Mouse (Mus musculus) gastrocnemius, postnatal 25 days (tissue): Measurements from ENCODE around the gene Selenbp2. TPM values are rescaled to one million over a fixed set of nuclear protein-coding genes. Genes with fewer than 3 reads are reported as not detected.
"Not testable (repeated sequence)": the region's sequence is repeated elsewhere in the genome, so short reads cannot be mapped to it uniquely, and the experiment has no call there.

Experiments used
- DNase-seq: peaks from one replicate; pipeline ENCODE4 v3.0.0; 2022
- total RNA-seq, 2 experiments: library from RNA; stranded (reverse); gene quantifications; 1 replicate in 1 of 2; 2 replicates in 1 of 2; pipeline ENCODE4 v1.2.3; 2021

Selenbp2 gene
- total RNA-seq, 2 experiments from 2014 or later: 1.5 to 2.8 TPM

DNA sequence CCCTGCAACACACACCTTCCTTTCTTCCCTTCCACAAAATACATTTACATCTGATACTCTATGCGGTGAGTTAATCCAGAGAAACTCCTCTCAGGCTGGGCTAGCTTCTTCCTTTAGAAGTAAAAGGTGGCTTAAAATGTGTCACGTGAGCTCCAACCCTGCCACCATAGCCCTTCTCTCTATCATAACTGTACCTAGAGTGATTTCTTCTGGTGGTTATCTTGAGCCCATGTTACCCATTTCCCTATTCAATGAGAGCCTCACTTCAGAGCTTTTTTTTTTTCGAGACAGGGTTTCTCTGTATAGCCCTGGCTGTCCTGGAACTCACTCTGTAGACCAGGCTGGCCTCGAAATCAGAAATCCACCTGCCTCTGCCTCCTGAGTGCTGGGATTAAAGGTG lies 1.7 kb upstream of the Selenbp2 start:
- DNase-seq: not testable (repeated sequence)

- DNase-seq: not testable (repeated sequence)
Observed at GRCm38 (mm10) chr3:94693874-94694273, 518 bp downstream of the Selenbp2 start.

- not testable (repeated sequence) for DNase-seq
Observed at GRCm38 (mm10) chr3:94695591-94695990, 2.2 kb downstream of the Selenbp2 start.

- not testable (repeated sequence) for DNase-seq
Observed at GRCm38 (mm10) chr3:94696257-94696656, 2.9 kb downstream of the Selenbp2 start.

DNA sequence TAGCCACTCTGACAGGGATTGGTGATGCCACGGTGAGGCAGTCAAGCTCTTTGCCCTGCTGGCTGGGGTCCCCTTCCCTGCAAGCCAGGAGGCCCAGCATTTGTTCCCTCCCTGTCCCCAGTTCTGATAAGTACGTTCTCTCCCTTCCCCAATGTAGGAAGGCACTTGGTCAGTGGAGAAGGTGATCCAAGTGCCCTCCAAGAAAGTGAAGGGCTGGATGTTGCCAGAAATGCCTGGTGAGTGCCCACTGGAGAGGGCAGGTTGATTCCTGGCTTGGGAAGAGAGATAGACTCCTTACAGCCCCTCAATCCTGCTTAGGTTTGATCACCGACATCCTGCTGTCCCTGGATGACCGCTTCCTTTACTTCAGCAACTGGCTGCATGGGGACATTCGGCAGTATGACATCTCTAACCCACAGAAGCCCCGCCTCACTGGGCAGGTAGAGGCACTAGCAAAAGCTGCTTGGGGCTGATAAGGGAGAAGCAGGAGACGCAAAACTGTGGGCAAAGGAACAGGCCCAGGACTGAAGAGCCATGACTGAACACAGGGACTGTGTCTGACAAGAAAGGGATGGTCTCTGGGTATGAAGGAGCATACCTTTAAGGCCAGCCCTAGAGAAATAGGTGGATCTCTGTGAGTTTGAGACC lies 8.9 kb downstream of the Selenbp2 start:
- DNase-seq: not testable (repeated sequence)

DNA sequence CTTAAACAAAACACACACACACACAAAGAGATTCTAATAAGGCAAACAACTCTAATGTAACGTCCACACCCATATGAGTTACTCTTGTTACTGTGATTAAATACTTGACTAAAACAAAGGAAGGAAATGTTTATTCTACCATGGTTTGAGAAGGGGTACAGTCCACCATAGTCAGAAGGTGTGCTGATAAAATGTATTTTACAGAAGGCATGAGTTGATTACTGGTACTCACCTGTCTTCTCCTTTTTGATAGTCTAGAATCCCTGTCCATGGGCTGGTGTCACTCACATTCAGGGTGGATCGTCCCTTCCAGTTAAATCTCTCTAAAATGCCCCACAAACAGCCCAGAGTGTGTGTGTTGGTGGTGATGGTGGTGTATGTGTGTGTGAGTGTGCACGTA lies 9.5 kb downstream of the Selenbp2 start:
- no peak for DNase-seq

- not testable (repeated sequence) for DNase-seq
Observed at GRCm38 (mm10) chr3:94703364-94703763, 10.0 kb downstream of the Selenbp2 start.

- DNase-seq: not testable (repeated sequence)
Observed at GRCm38 (mm10) chr3:94710591-94710990, 17.2 kb downstream of the Selenbp2 start.

GRCm38 (mm10) chr3:94713424-94713823 lies 20.1 kb downstream of the Selenbp2 start:
- DNase-seq: not testable (repeated sequence)

DNA sequence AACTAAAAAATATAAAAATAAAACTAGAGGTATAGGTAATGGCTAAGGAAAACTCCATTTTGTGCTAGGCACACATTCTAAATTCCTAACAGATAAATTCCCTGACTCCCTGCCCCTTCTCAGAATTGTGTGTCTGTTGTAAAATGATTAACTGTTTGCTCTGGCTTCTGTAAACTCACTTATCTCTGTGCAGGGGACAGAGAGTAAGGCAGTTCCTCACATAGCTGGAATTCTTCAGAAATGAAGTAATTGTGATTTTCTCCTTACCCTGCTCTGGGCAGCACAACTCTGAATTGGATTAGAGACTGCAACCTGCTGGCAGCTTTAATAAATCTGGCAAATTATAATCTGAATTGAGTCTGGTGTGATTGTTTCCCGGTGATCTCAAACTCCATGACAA lies 24.9 kb downstream of the Selenbp2 start:
- DNase-seq: not testable (repeated sequence)

GRCm38 (mm10) chr3:94723637-94724036 lies 30.3 kb downstream of the Selenbp2 start:
- not testable (repeated sequence) for DNase-seq

- DNase-seq: no peak
Observed at GRCm38 (mm10) chr3:94745691-94746090, 52.3 kb downstream of the Selenbp2 start.

Other genes with a start within 250 kb of the Selenbp2 start
- gene Oaz3, start 249.6 kb upstream of the Selenbp2 start, total RNA-seq: not detected
- gene Celf3, start 215.3 kb upstream of the Selenbp2 start, total RNA-seq: not detected
- 1 to 10 TPM; 4.6 to 4.9 TPM for gene Riiad1, start 213.2 kb upstream of the Selenbp2 start, total RNA-seq
- 10 to 100 TPM; 25.6 to 27.1 TPM for gene Snx27, start 110.8 kb upstream of the Selenbp2 start, total RNA-seq
- gene Gm10972, start 50.4 kb upstream of the Selenbp2 start, total RNA-seq: not detected
- gene Tuft1, start 34.7 kb upstream of the Selenbp2 start, total RNA-seq: under 1 TPM; 0.59 to 0.87 TPM
- gene Cgn, start 92.9 kb downstream of the Selenbp2 start, total RNA-seq: not detected
- 10 to 100 TPM; 13.3 to 13.4 TPM for gene Pogz, start 144.0 kb downstream of the Selenbp2 start, total RNA-seq
- 100 to 1,000 TPM; 172 to 192 TPM for gene Psmb4, start 193.4 kb downstream of the Selenbp2 start, total RNA-seq
- gene Selenbp1, start 239.5 kb downstream of the Selenbp2 start, total RNA-seq: 10 to 100 TPM; 10.7 to 15.2 TPM